Mouse (Mus musculus): ENCODE measurements around the gene Arl5a. TPM values are rescaled to one million over a fixed set of nuclear protein-coding genes. Genes with fewer than 3 reads are reported as not detected.

Arl5a gene
- 32.1 and 45.9 TPM in 2 replicates for total RNA-seq (2014; fragmentation: Nextera tagmentation)
- 36.6 and 40.3 TPM in 2 replicates for total RNA-seq (2017)
- polyA plus RNA-seq (2012) = 5.4 and 6.4 TPM in 2 replicates

DNA sequence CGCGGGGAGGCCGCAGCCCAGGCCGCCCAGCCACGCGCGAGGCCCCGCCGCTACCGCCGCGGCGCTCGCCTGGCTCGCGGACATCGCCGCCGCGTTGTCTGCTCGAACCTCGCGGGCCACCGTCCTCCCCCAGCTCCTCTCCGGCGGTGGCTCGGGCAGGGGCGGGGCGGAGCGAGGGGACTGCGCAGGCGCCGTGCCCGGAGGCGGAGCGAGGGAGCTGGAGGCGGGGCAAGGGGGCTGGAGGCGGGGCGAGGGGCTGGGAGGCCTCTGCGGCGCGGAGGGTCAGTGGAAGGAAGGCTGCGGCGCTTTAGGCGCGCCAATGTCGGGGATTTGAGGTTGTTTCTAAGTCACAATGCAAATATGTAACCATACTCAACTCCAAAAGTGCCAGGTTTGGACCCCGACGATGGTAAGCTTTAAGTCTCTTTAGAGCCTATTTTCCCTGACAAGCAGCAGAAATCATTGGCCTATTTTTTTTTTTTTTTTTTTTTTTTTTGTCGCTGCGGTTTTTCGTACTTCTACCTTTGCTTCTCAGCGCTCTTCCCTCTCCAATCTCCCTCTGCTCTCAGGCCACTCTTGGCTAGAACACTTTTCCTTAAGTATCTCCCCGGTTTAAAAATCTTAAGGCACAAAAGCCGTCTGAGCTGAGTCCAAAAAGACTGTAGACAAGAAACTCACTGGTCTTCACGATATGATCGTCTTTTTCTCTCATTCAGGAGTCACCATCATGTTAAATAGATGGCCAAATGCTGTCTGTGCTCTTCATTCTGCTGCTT lies at the start of gene Arl5a:
Gene Arl5a (minus strand): TSS at position 155 of the 776 bp plus-strand sequence.
- DNase-seq (ENCODE audit: low spot score) = peak; percentile 86
- Histone ChIP-seq H3K4me1 (ENCODE audit: insufficient read depth, low read depth, low read length) (peaks cover 34% of the 10 kb centered on the region), H3K36me3 (replicated peaks) (peaks cover 7% of the 10 kb centered on the region), H3K4me3 (ENCODE audit: low read depth, low read length) (peak within 1 kb of the TSS; percentile 96), H3K9me3 (replicated peaks) (no peaks in the 10 kb centered on the region), H3K27me3 (ENCODE audit: insufficient read depth, low read length) (no peaks in the 10 kb centered on the region)
- peak; percentile 68 for ATAC-seq (ENCODE audit: extremely low read depth, insufficient number of reproducible peaks, low FRiP score, poor library complexity, severe bottlenecking)
- TF ChIP-seq POLR2AphosphoS5 (IDR thresholded peaks at IDR 0.05; ENCODE audit: insufficient replicate concordance, low read depth, low read length) = no peak

DNA sequence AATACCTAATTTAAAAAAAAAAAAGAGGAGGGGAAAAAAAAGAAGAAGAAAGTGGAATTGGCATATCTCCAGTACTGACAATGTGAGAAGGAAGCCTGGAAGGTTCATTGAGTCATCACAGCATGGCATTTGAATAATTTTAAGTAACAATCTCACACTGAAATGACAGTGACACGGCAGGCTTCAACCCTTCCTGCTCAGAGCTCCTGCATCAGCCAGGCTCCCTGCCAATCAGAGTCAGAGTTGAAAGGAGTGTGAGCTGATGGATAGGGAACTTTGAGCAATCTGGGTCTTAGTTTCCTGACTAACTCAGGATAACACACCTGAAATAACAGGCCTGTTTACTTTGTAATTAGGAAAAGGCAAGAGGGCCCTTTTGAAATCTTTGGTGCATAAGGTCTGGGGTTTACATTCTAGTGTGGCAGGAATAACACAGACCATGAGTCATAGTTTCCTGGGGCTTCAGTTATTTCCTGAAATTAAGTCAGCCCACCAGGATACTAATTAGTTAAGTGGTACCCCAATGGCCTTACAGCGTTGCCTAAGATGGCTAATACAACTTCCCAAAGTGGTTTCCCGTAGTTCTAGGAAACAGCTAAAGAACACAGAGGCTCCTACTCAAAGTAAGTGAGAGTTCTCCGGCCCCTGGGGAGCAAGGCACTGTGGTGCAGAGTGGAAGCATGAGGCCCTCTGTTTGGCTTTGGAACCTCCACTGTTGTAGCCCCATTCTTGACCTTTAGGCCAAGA lies 47.0 kb upstream of the Arl5a start:
- Histone ChIP-seq H3K4me1 (ENCODE audit: insufficient read depth, low read depth, low read length) (no peaks in the 10 kb centered on the region), H3K27me3 (ENCODE audit: insufficient read depth, low read length) (peaks cover 6% of the 10 kb centered on the region; the same call in 1 of the 2 replicates), H3K36me3 (replicated peaks) (no peaks in the 10 kb centered on the region), H3K9me3 (replicated peaks) (no peaks in the 10 kb centered on the region), H3K4me3 (ENCODE audit: low read depth, low read length) (no peak overlapping the region)
- TF ChIP-seq POLR2AphosphoS5 (IDR thresholded peaks at IDR 0.05; ENCODE audit: insufficient replicate concordance, low read depth, low read length) = no peak
- no peak for TF ChIP-seq CTCF (IDR thresholded peaks at IDR 0.05; ENCODE audit: low read depth, low read length)
- no peak for TF ChIP-seq TAL1 (conservative IDR thresholded peaks at IDR 0.05; ENCODE audit: low read depth, low read length)
- no peak for TF ChIP-seq GATA1 (IDR thresholded peaks at IDR 0.05; ENCODE audit: borderline replicate concordance, low read length)
- TF ChIP-seq GATA2 (IDR thresholded peaks at IDR 0.05; ENCODE audit: borderline replicate concordance, low read depth, low read length) = no peak
- ATAC-seq (ENCODE audit: extremely low read depth, insufficient number of reproducible peaks, low FRiP score, poor library complexity, severe bottlenecking) (no peak), DNase-seq (ENCODE audit: low spot score) (no peak)

DNA sequence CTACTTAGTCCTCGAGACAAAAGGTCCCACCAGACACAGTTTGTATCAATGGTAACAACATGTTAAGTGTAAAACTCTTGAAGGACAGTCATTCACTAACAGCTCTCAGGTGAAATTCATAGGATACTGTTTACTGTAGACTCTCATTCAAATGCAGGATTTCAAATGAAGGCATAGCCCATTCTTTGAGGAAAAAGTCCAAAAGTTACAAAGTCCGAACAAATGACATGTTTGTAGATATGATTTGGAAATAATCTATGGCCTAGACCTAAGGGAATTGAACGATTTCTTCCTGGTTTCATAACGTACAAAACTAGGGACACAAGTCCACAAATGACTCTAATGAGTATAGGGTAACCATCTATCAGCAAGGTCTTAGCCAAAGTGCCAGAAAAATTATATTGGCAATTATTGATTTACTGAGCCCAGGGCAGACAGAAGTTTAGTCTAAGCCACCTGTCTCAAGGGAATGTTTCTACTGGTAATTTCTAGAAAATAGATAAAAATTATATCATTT lies 45.4 kb upstream of the Arl5a start:
- no peaks in the 10 kb centered on the region for H3K36me3 ChIP-seq (replicated peaks)
- H3K4me1 ChIP-seq (ENCODE audit: insufficient read depth, low read depth, low read length) = no peaks in the 10 kb centered on the region
- no peaks in the 10 kb centered on the region for H3K9me3 ChIP-seq (replicated peaks)
- no peak for ATAC-seq (ENCODE audit: extremely low read depth, insufficient number of reproducible peaks, low FRiP score, poor library complexity, severe bottlenecking)
- H3K4me3 ChIP-seq (ENCODE audit: low read depth, low read length) = no peak overlapping the region
- DNase-seq (ENCODE audit: low spot score) = no peak
- peaks cover 6% of the 10 kb centered on the region; the same call in 1 of the 2 replicates for H3K27me3 ChIP-seq (ENCODE audit: insufficient read depth, low read length)
- TF ChIP-seq GATA2 (IDR thresholded peaks at IDR 0.05; ENCODE audit: borderline replicate concordance, low read depth, low read length) (no peak), GATA1 (IDR thresholded peaks at IDR 0.05; ENCODE audit: borderline replicate concordance, low read length) (no peak), POLR2AphosphoS5 (IDR thresholded peaks at IDR 0.05; ENCODE audit: insufficient replicate concordance, low read depth, low read length) (no peak), TAL1 (conservative IDR thresholded peaks at IDR 0.05; ENCODE audit: low read depth, low read length) (no peak), CTCF (IDR thresholded peaks at IDR 0.05; ENCODE audit: low read depth, low read length) (no peak)

DNA sequence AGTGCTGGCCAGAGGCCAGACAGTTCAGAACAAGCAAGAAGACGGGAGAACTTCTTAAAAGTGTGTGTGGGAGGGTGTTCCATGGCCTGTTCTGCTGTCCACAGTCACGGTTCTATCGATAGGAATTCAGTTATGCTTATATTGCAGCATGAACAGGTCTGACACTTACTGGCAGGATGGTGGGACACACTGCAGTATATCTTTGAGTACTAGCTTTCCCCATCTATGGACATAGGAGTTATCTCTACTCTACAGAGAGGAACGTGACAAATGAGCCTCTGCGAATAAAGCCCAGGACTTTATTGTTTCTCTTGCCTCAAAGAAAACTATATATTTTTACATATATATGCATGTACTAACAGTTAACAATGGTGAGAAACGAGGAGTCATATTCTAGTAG lies 42.9 kb upstream of the Arl5a start:
- Histone ChIP-seq H3K9me3 (replicated peaks) (no peaks in the 10 kb centered on the region), H3K4me1 (ENCODE audit: insufficient read depth, low read depth, low read length) (no peaks in the 10 kb centered on the region), H3K4me3 (ENCODE audit: low read depth, low read length) (no peak overlapping the region), H3K36me3 (replicated peaks) (no peaks in the 10 kb centered on the region), H3K27me3 (ENCODE audit: insufficient read depth, low read length) (peaks cover 10% of the 10 kb centered on the region)
- DNase-seq (ENCODE audit: low spot score) = no peak
- ATAC-seq (ENCODE audit: extremely low read depth, insufficient number of reproducible peaks, low FRiP score, poor library complexity, severe bottlenecking) = no peak
- no peak for TF ChIP-seq POLR2AphosphoS5 (IDR thresholded peaks at IDR 0.05; ENCODE audit: insufficient replicate concordance, low read depth, low read length)
- TF ChIP-seq TAL1 (conservative IDR thresholded peaks at IDR 0.05; ENCODE audit: low read depth, low read length) = no peak
- TF ChIP-seq CTCF (IDR thresholded peaks at IDR 0.05; ENCODE audit: low read depth, low read length) = no peak
- TF ChIP-seq GATA1 (IDR thresholded peaks at IDR 0.05; ENCODE audit: borderline replicate concordance, low read length) = no peak
- TF ChIP-seq GATA2 (IDR thresholded peaks at IDR 0.05; ENCODE audit: borderline replicate concordance, low read depth, low read length) = no peak

DNA sequence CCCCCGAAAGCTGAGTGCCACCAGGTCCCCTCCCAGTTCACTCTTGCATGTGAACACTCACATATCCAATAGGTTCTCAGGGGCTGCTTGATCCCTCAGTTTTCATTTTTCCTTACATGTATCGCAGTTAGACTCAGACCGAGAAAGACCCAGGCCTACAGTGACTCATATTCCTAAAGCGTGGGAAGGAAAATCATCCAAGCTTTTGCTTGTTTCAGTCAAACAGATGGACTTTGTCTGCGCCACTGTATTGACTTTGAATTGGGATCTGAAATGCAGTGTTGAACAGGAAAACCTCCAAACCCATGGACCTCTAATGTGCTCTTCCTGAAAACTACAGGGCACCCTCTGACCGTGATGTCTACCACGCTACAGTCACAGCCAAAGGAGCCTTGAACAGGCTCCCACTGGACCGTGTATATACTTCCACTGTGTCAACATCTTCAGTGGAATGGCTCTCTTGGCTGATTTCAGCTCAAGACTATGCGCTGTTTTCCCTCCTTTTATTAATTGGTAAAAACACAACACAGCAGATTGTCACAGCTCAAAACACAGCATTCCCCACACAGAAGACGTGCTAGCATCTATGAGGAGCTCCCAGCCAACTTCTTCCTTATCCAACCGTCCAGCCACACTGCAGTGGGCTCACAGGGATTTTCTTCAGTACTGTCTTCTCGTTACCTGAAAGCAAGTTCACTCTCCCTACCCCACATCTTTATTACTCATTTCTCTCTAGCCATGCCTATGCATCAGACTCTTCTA lies 36.7 kb upstream of the Arl5a start:
- DNase-seq (ENCODE audit: low spot score) (no peak), ATAC-seq (ENCODE audit: extremely low read depth, insufficient number of reproducible peaks, low FRiP score, poor library complexity, severe bottlenecking) (no peak)
- no peak for TF ChIP-seq CTCF (IDR thresholded peaks at IDR 0.05; ENCODE audit: low read depth, low read length)
- TF ChIP-seq GATA2 (IDR thresholded peaks at IDR 0.05; ENCODE audit: borderline replicate concordance, low read depth, low read length) = no peak
- TF ChIP-seq POLR2AphosphoS5 (IDR thresholded peaks at IDR 0.05; ENCODE audit: insufficient replicate concordance, low read depth, low read length) = no peak
- H3K9me3 ChIP-seq (replicated peaks) = no peaks in the 10 kb centered on the region
- H3K27me3 ChIP-seq (ENCODE audit: insufficient read depth, low read length) = peaks cover 5% of the 10 kb centered on the region
- no peak overlapping the region for H3K4me3 ChIP-seq (ENCODE audit: low read depth, low read length)
- H3K4me1 ChIP-seq (ENCODE audit: insufficient read depth, low read depth, low read length) = no peaks in the 10 kb centered on the region
- H3K36me3 ChIP-seq (replicated peaks) = no peaks in the 10 kb centered on the region
